Mouse (Mus musculus): ENCODE measurements at regions not wholly inside any gene's neighbourhood (a gene's known extent, or its start where the extent isn't known, plus 50 kb on each side); places are given as distances from the start of the nearest gene placed in this dataset.

DNA sequence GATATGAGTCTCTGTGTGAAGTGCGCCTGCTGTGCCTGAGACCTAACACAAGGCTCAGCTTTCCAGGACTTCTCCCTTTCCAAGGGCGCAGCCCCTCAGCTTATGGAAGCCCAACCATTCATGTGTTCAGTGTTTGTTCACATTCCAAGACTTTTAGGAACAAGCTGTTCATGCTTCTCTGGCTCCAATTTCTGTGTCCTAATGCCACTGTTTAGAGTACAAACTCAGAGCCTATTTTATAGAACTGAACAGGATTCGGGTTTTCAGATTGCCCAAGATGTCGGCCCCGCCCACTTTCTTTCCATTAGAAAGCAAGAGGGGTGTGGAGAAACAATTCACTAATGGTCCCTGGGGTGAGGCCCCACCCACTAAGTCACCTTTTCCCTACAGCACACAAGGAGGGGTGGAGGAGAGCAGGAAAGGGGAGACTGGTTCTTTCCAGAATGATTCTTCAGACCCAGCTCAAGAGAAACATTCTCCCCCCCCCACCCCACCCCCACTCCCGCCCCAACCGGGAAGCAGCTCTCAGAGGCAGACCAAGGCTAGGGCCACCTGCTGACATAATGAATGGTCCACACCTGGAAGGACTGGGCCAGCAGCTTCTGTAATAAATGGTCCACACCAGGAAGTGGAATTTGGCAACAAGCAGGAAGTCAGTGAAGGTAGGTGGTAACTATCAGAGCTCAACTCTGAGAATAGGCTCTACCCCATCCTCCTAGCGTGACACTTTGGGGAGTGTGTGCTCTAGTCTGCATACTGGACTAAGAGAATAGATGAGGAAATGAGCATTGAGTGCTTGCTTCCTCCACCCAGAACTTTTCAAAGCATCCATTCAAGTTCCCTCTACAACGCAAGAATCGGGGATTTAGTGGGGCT is 120.2 kb upstream of the Zfp648 start:
- no peaks in the 10 kb centered on the region for H3K9me3 ChIP-seq (replicated peaks; ENCODE audit: control insufficient read depth, low read length)
- ATAC-seq (ENCODE audit: low read depth), result no peak
- H3K27ac ChIP-seq (ENCODE audit: low read length), result no peak overlapping the region
- no peak overlapping the region for H3K4me2 ChIP-seq (ENCODE audit: low read depth, low read length)
- WGBS (ENCODE audit: insufficient replicate concordance), result 53% methylated on average over 10 of the region's 10 CpGs
- H3K4me1 ChIP-seq (ENCODE audit: control insufficient read depth, low read depth, low read length), result no peaks in the 10 kb centered on the region
- no peaks in the 10 kb centered on the region for H3K27me3 ChIP-seq (ENCODE audit: control insufficient read depth, insufficient read depth, low read depth, low read length)
- H3K4me3 ChIP-seq (ENCODE audit: low read depth, low read length), result no peak overlapping the region
- H3K9ac ChIP-seq (ENCODE audit: low read depth, low read length), result no peak overlapping the region
- no peaks in the 10 kb centered on the region for H3K36me3 ChIP-seq (ENCODE audit: control insufficient read depth, insufficient read depth)

DNA sequence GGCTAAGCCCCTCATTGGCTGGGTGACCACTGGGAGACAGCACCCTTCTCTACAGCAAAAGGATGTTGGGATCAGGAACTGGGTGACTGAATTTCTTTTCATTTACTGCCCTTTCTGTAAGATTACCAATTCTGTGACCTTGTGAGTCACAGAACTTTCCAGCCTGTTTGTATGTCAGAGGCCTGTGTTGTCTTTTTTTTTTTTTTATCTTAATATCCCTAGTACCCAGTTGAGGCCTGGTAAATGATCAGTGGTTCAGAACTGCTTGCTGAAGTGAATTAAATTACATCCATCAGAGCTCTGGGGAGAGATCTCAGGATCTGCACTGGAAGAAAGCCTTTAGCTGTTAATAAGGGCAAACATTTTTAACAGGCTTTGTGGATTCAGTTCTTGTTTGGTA is 114.8 kb upstream of the Zfp648 start:
- Histone ChIP-seq H3K4me1 (ENCODE audit: control insufficient read depth, low read depth, low read length) (no peaks in the 10 kb centered on the region), H3K27me3 (ENCODE audit: control insufficient read depth, insufficient read depth, low read depth, low read length) (no peaks in the 10 kb centered on the region), H3K9ac (ENCODE audit: low read depth, low read length) (no peak overlapping the region), H3K36me3 (ENCODE audit: control insufficient read depth, insufficient read depth) (no peaks in the 10 kb centered on the region), H3K27ac (ENCODE audit: low read length) (no peak overlapping the region), H3K9me3 (replicated peaks; ENCODE audit: control insufficient read depth, low read length) (no peaks in the 10 kb centered on the region), H3K4me2 (ENCODE audit: low read depth, low read length) (no peak overlapping the region), H3K4me3 (ENCODE audit: low read depth, low read length) (no peak overlapping the region)
- no peak for ATAC-seq (ENCODE audit: low read depth)

DNA sequence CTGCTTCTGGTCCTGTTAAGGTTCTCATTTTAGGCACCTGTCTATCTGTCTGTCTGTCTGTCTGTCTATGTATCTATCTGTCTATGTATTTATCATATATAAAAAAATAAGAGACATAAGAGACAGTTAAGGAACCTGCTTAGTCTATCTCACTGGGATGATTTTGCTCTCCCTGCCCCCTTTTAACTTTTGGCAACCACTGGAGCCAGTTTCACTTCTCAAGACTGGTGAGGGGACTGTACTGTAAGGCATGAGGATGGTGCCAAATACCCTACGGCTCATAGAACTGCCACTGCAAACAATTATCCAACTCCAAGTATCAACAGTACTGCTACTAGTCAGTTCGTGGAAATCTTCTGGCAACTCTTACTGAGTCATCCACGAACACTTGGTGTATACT is 111.2 kb upstream of the Zfp648 start:
- no peaks in the 10 kb centered on the region for H3K9me3 ChIP-seq (replicated peaks; ENCODE audit: control insufficient read depth, low read length)
- no peak overlapping the region for H3K4me3 ChIP-seq (ENCODE audit: low read depth, low read length)
- H3K27me3 ChIP-seq (ENCODE audit: control insufficient read depth, insufficient read depth, low read depth, low read length), result no peaks in the 10 kb centered on the region
- no peaks in the 10 kb centered on the region for H3K4me1 ChIP-seq (ENCODE audit: control insufficient read depth, low read depth, low read length)
- no peak overlapping the region for H3K4me2 ChIP-seq (ENCODE audit: low read depth, low read length)
- ATAC-seq (ENCODE audit: low read depth), result no peak
- no peaks in the 10 kb centered on the region for H3K36me3 ChIP-seq (ENCODE audit: control insufficient read depth, insufficient read depth)
- no peak overlapping the region for H3K9ac ChIP-seq (ENCODE audit: low read depth, low read length)
- no peak overlapping the region for H3K27ac ChIP-seq (ENCODE audit: low read length)
- 55% methylated on average over 3 of the region's 3 CpGs for WGBS (ENCODE audit: insufficient replicate concordance)

DNA sequence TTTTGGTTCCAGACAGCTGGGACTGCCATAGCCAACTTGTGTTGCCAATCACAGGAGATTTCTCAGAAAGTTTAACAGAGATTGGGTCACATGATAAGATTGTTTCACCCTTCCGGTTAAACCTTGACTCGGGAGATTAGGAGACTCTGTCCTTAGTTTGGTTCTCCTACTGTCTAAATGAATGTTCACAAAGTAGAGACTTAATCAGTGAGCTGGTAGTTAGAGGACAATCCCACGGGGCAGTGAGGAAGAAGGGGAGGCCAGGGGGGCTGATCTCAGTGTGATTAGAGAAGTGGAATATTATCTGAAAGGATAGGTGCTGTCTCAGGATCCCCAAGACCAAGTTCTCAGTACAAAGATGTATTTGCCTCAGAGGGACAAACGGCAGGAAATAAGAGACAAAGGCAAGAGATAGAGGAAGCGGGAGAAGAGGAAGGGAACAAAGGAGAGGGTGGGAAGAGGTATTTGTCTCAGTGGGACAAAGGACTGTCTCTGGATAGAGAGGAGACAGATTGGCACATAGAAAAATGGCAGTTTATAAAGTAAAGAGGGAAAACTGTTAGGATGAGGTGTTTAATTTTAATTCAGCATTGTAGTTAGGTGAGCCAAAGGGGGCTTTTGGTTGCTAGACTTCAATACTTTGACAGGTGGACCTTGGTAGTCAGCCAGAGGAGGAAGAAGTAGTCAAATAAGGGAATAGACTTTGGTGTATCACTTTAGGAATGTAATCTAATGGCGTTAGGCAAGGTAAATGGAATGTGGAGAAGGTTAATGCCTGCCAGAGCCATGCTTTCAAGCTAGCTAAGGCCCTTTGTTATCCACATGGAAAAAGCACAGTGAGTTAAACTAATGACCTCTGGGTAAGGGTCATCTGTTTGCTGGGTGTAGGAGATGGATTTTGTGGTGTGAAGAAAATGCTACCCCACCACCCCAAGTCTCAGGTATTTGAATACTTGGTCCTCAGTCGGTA is 110.2 kb upstream of the Zfp648 start:
- Histone ChIP-seq H3K9me3 (replicated peaks; ENCODE audit: control insufficient read depth, low read length) (no peaks in the 10 kb centered on the region), H3K27me3 (ENCODE audit: control insufficient read depth, insufficient read depth, low read depth, low read length) (no peaks in the 10 kb centered on the region), H3K4me2 (ENCODE audit: low read depth, low read length) (no peak overlapping the region), H3K36me3 (ENCODE audit: control insufficient read depth, insufficient read depth) (no peaks in the 10 kb centered on the region), H3K4me3 (ENCODE audit: low read depth, low read length) (no peak overlapping the region), H3K9ac (ENCODE audit: low read depth, low read length) (no peak overlapping the region), H3K27ac (ENCODE audit: low read length) (no peak overlapping the region), H3K4me1 (ENCODE audit: control insufficient read depth, low read depth, low read length) (no peaks in the 10 kb centered on the region)
- WGBS (ENCODE audit: insufficient replicate concordance), result 33% methylated on average over 7 of the region's 7 CpGs
- ATAC-seq (ENCODE audit: low read depth), result no peak

DNA sequence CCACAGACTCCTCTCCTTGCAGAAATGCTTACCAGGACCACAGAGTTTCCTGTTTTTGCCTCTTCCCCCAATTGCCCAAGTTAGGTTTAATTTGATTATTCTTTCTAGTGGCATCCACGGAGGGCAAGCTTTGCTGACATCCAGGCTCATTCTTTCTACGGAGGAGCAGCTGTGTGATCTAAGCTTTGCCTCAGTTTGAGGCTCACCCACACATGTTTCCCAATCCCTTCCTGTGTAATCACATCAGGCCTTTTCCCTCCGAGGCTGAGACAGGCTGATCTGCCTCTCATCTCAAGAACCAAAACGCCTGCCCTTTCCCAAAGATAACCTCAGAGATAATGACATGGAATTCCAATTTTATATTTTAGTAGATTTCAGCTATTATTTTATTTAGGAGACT is 107.4 kb upstream of the Zfp648 start:
- WGBS (ENCODE audit: insufficient replicate concordance), result 37% methylated on average over 4 of the region's 4 CpGs
- H3K4me3 ChIP-seq (ENCODE audit: low read depth, low read length), result no peak overlapping the region
- no peak for ATAC-seq (ENCODE audit: low read depth)

DNA sequence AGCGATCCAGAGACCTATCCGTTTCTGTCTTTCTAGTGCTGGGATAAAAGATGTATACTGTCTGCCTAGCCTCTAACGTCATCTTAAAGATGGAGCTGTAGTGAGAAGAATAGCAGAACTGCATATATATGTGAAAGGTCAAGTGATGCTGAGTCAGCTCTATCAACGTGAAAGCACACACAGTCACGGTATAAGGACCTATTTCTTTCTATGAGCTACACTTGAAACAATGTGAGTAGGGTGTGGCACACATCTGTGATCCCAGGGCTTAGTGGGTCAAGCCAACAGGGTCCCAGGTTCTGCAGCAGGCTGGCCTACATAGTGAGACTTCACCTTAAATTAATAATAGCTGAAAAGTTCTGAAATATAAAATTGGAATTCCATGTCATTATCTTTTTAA is 106.6 kb upstream of the Zfp648 start:
- Histone ChIP-seq H3K27me3 (ENCODE audit: control insufficient read depth, insufficient read depth, low read depth, low read length) (no peaks in the 10 kb centered on the region), H3K27ac (ENCODE audit: low read length) (no peak overlapping the region), H3K9me3 (replicated peaks; ENCODE audit: control insufficient read depth, low read length) (no peaks in the 10 kb centered on the region), H3K36me3 (ENCODE audit: control insufficient read depth, insufficient read depth) (no peaks in the 10 kb centered on the region), H3K4me3 (ENCODE audit: low read depth, low read length) (no peak overlapping the region), H3K4me2 (ENCODE audit: low read depth, low read length) (no peak overlapping the region), H3K4me1 (ENCODE audit: control insufficient read depth, low read depth, low read length) (no peaks in the 10 kb centered on the region), H3K9ac (ENCODE audit: low read depth, low read length) (no peak overlapping the region)
- no peak for ATAC-seq (ENCODE audit: low read depth)
- WGBS (ENCODE audit: insufficient replicate concordance), result 60% methylated on average over 5 of the region's 5 CpGs

More for the DNA sequence above, 107.4 kb upstream of the Zfp648 start:
- Histone ChIP-seq H3K9me3 (replicated peaks; ENCODE audit: control insufficient read depth, low read length) (no peaks in the 10 kb centered on the region), H3K9ac (ENCODE audit: low read depth, low read length) (no peak overlapping the region), H3K27ac (ENCODE audit: low read length) (no peak overlapping the region), H3K36me3 (ENCODE audit: control insufficient read depth, insufficient read depth) (no peaks in the 10 kb centered on the region), H3K4me2 (ENCODE audit: low read depth, low read length) (no peak overlapping the region), H3K4me1 (ENCODE audit: control insufficient read depth, low read depth, low read length) (no peaks in the 10 kb centered on the region), H3K27me3 (ENCODE audit: control insufficient read depth, insufficient read depth, low read depth, low read length) (no peaks in the 10 kb centered on the region)

DNA sequence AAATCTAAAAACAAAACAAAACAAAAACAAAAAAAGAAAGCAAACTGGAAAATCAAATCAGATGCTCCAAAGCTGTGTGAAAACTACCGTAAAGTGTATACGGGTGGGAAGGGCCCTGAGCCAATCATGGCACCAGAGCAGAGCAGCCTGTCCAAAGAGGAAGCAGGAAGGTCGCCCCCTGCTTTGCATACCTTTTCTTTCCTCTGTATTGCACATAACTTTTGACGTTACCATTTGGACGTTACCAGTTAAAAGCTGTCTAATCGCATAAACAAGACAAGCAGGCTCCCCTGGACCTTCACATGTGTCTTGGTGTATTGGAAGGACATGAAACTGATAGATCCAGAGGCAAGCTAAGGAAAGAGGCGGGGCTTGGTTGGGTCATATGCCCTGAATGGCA is 104.9 kb upstream of the Zfp648 start:
- H3K4me2 ChIP-seq (ENCODE audit: low read depth, low read length), result no peak overlapping the region
- no peaks in the 10 kb centered on the region for H3K9me3 ChIP-seq (replicated peaks; ENCODE audit: control insufficient read depth, low read length)
- H3K36me3 ChIP-seq (ENCODE audit: control insufficient read depth, insufficient read depth), result no peaks in the 10 kb centered on the region
- no peak overlapping the region for H3K27ac ChIP-seq (ENCODE audit: low read length)
- no peak for ATAC-seq (ENCODE audit: low read depth)
- H3K9ac ChIP-seq (ENCODE audit: low read depth, low read length), result no peak overlapping the region
- no peak overlapping the region for H3K4me3 ChIP-seq (ENCODE audit: low read depth, low read length)
- no peaks in the 10 kb centered on the region for H3K27me3 ChIP-seq (ENCODE audit: control insufficient read depth, insufficient read depth, low read depth, low read length)
- 72% methylated on average over 7 of the region's 7 CpGs for WGBS (ENCODE audit: insufficient replicate concordance)
- H3K4me1 ChIP-seq (ENCODE audit: control insufficient read depth, low read depth, low read length), result no peaks in the 10 kb centered on the region

DNA sequence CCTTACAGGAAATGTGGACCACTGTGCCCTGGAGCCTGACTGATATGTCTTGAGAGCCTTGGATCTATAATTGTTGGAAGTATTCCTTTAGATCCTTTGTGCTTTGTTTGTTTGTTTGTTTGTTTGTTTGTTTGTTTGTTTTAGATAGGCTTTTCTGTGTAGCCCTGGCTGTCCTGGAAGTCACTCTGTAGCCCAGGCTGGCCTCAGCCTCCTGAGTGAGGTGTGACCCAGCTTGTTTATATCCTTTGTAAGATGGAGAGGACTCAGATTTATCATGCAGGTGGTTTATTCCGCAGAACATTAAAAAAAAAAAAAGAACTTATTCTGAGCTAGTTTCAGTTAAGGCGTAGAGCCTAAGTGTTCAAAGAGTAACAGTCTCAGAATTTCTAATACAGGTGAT is 104.1 kb upstream of the Zfp648 start:
- ATAC-seq (ENCODE audit: low read depth), result no peak
- Histone ChIP-seq H3K9ac (ENCODE audit: low read depth, low read length) (no peak overlapping the region), H3K4me2 (ENCODE audit: low read depth, low read length) (no peak overlapping the region), H3K27ac (ENCODE audit: low read length) (no peak overlapping the region), H3K27me3 (ENCODE audit: control insufficient read depth, insufficient read depth, low read depth, low read length) (no peaks in the 10 kb centered on the region), H3K4me1 (ENCODE audit: control insufficient read depth, low read depth, low read length) (no peaks in the 10 kb centered on the region), H3K9me3 (replicated peaks; ENCODE audit: control insufficient read depth, low read length) (no peaks in the 10 kb centered on the region), H3K4me3 (ENCODE audit: low read depth, low read length) (no peak overlapping the region), H3K36me3 (ENCODE audit: control insufficient read depth, insufficient read depth) (no peaks in the 10 kb centered on the region)
- WGBS (ENCODE audit: insufficient replicate concordance), result 71% methylated on average over 2 of the region's 2 CpGs

DNA sequence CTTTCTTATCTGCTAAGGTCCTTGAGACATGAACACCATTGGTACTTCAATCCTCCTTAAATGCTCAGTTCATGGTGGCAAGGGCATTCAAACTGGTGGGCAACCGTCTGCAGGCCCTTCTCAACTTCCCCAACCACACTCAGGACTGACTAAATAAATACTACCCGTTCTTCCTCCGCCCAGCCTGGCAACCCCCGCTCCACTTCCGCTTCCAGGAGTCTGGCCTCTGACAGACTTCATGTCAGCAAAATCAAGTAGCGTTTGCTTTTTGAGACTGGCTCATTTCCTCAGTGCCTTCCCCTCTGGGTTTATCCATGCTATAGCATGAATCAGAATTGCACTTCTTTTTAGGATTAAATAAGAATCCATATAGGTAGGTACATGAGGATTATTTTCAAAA is 103.3 kb upstream of the Zfp648 start:
- Histone ChIP-seq H3K27ac (ENCODE audit: low read length) (no peak overlapping the region), H3K4me1 (ENCODE audit: control insufficient read depth, low read depth, low read length) (no peaks in the 10 kb centered on the region), H3K9ac (ENCODE audit: low read depth, low read length) (no peak overlapping the region), H3K4me2 (ENCODE audit: low read depth, low read length) (no peak overlapping the region), H3K4me3 (ENCODE audit: low read depth, low read length) (no peak overlapping the region), H3K36me3 (ENCODE audit: control insufficient read depth, insufficient read depth) (no peaks in the 10 kb centered on the region), H3K9me3 (replicated peaks; ENCODE audit: control insufficient read depth, low read length) (no peaks in the 10 kb centered on the region), H3K27me3 (ENCODE audit: control insufficient read depth, insufficient read depth, low read depth, low read length) (no peaks in the 10 kb centered on the region)
- ATAC-seq (ENCODE audit: low read depth), result no peak; the same call in 1 of the 2 replicates
- 9% methylated on average over 6 of the region's 6 CpGs for WGBS (ENCODE audit: insufficient replicate concordance)
